Mouse (Mus musculus): ENCODE measurements around the gene Syne1. TPM values are rescaled to one million over a fixed set of nuclear protein-coding genes. Genes with fewer than 3 reads are reported as not detected.

The Syne1 gene
- total RNA-seq, 1 experiment: 7.1 TPM

- no peak for DNase-seq (ENCODE audit: low read depth, low spot score)
- TF ChIP-seq ZNF384 (IDR thresholded peaks at IDR 0.05; ENCODE audit: low read depth, low read length) (no peak), CHD2 (IDR thresholded peaks at IDR 0.05; ENCODE audit: low read depth, low read length) (no peak), ZC3H11A (IDR thresholded peaks at IDR 0.05; ENCODE audit: borderline replicate concordance, low read depth, low read length) (no peak), HCFC1 (IDR thresholded peaks at IDR 0.05; ENCODE audit: borderline replicate concordance, insufficient read depth, low read length) (no peak), MAFK (IDR thresholded peaks at IDR 0.05; ENCODE audit: insufficient read depth, low read depth, low read length) (no peak)
- H3K36me3 ChIP-seq (ENCODE audit: control insufficient read depth, insufficient read depth, low read length, poor library complexity, severe bottlenecking): no peaks in the 10 kb centered on the region
- H3K4me3 ChIP-seq (ENCODE audit: insufficient read depth in 1 of 2, low read depth in 1 of 2, low read length in 2 of 2, poor library complexity in 1 of 2, severe bottlenecking in 1 of 2): no peak overlapping the region
- no peaks in the 10 kb centered on the region for H3K9me3 ChIP-seq (ENCODE audit: control insufficient read depth, insufficient read depth, low read depth, low read length)
- H3K27ac ChIP-seq (ENCODE audit: insufficient read depth, low read depth, low read length, poor library complexity, severe bottlenecking): no peak overlapping the region
- no peak overlapping the region for H3K9ac ChIP-seq (ENCODE audit: insufficient read depth, low read depth, low read length, poor library complexity, severe bottlenecking)
- no peaks in the 10 kb centered on the region for H3K4me1 ChIP-seq (ENCODE audit: control insufficient read depth in 2 of 2, insufficient read depth in 2 of 2, low read length in 2 of 2, poor library complexity in 1 of 2)
- in situ Hi-C loops (cut with MboI; ENCODE audit: low sequenced_read_pairs in 2 of 2, unreplicated experiment in 2 of 2): no loop called here
Measured at GRCm38 (mm10) chr10:5234721-5235501, 316.4 kb downstream of the Syne1 start.

GRCm38 (mm10) chr10:5229129-5229528, 322.2 kb downstream of the Syne1 start:
- Histone ChIP-seq H3K27ac (ENCODE audit: insufficient read depth, low read depth, low read length, poor library complexity, severe bottlenecking) (no peak overlapping the region), H3K36me3 (ENCODE audit: control insufficient read depth, insufficient read depth, low read length, poor library complexity, severe bottlenecking) (no peaks in the 10 kb centered on the region), H3K9me3 (ENCODE audit: control insufficient read depth, insufficient read depth, low read depth, low read length) (no peaks in the 10 kb centered on the region), H3K9ac (ENCODE audit: insufficient read depth, low read depth, low read length, poor library complexity, severe bottlenecking) (no peak overlapping the region), H3K4me1 (ENCODE audit: control insufficient read depth in 2 of 2, insufficient read depth in 2 of 2, low read length in 2 of 2, poor library complexity in 1 of 2) (no peaks in the 10 kb centered on the region), H3K4me3 (ENCODE audit: insufficient read depth in 1 of 2, low read depth in 1 of 2, low read length in 2 of 2, poor library complexity in 1 of 2, severe bottlenecking in 1 of 2) (no peak overlapping the region)
- TF ChIP-seq ZC3H11A (IDR thresholded peaks at IDR 0.05; ENCODE audit: borderline replicate concordance, low read depth, low read length) (no peak), CHD2 (IDR thresholded peaks at IDR 0.05; ENCODE audit: low read depth, low read length) (no peak), ZNF384 (IDR thresholded peaks at IDR 0.05; ENCODE audit: low read depth, low read length) (no peak), HCFC1 (IDR thresholded peaks at IDR 0.05; ENCODE audit: borderline replicate concordance, insufficient read depth, low read length) (no peak), MAFK (IDR thresholded peaks at IDR 0.05; ENCODE audit: insufficient read depth, low read depth, low read length) (no peak)
- in situ Hi-C loops (cut with MboI; ENCODE audit: low sequenced_read_pairs in 2 of 2, unreplicated experiment in 2 of 2): no loop called here
- DNase-seq (ENCODE audit: low read depth, low spot score): no peak

- in situ Hi-C loops (cut with MboI; ENCODE audit: low sequenced_read_pairs in 2 of 2, unreplicated experiment in 2 of 2): no loop called here
- TF ChIP-seq HCFC1 (IDR thresholded peaks at IDR 0.05; ENCODE audit: borderline replicate concordance, insufficient read depth, low read length): no peak
- no peak for TF ChIP-seq CHD2 (IDR thresholded peaks at IDR 0.05; ENCODE audit: low read depth, low read length)
- no peak for TF ChIP-seq ZC3H11A (IDR thresholded peaks at IDR 0.05; ENCODE audit: borderline replicate concordance, low read depth, low read length)
- no peak for TF ChIP-seq MAFK (IDR thresholded peaks at IDR 0.05; ENCODE audit: insufficient read depth, low read depth, low read length)
- TF ChIP-seq ZNF384 (IDR thresholded peaks at IDR 0.05; ENCODE audit: low read depth, low read length): no peak
- Histone ChIP-seq H3K4me3 (ENCODE audit: insufficient read depth in 1 of 2, low read depth in 1 of 2, low read length in 2 of 2, poor library complexity in 1 of 2, severe bottlenecking in 1 of 2) (no peak overlapping the region), H3K9me3 (ENCODE audit: control insufficient read depth, insufficient read depth, low read depth, low read length) (no peaks in the 10 kb centered on the region), H3K27ac (ENCODE audit: insufficient read depth, low read depth, low read length, poor library complexity, severe bottlenecking) (no peak overlapping the region), H3K36me3 (ENCODE audit: control insufficient read depth, insufficient read depth, low read length, poor library complexity, severe bottlenecking) (no peaks in the 10 kb centered on the region), H3K9ac (ENCODE audit: insufficient read depth, low read depth, low read length, poor library complexity, severe bottlenecking) (no peak overlapping the region), H3K4me1 (ENCODE audit: control insufficient read depth in 2 of 2, insufficient read depth in 2 of 2, low read length in 2 of 2, poor library complexity in 1 of 2) (no peaks in the 10 kb centered on the region)
- DNase-seq (ENCODE audit: low read depth, low spot score): no peak
Measured at GRCm38 (mm10) chr10:5227395-5228076, 323.7 kb downstream of the Syne1 start.

- in situ Hi-C loops (cut with MboI; ENCODE audit: low sequenced_read_pairs in 2 of 2, unreplicated experiment in 2 of 2): no loop called here
- Histone ChIP-seq H3K4me3 (ENCODE audit: insufficient read depth in 1 of 2, low read depth in 1 of 2, low read length in 2 of 2, poor library complexity in 1 of 2, severe bottlenecking in 1 of 2) (no peak overlapping the region), H3K4me1 (ENCODE audit: control insufficient read depth in 2 of 2, insufficient read depth in 2 of 2, low read length in 2 of 2, poor library complexity in 1 of 2) (peaks cover 0 to 2% of the 10 kb centered on the region in 2 experiments; a peak in 1 of 4 replicates), H3K27ac (ENCODE audit: insufficient read depth, low read depth, low read length, poor library complexity, severe bottlenecking) (no peak overlapping the region), H3K9me3 (ENCODE audit: control insufficient read depth, insufficient read depth, low read depth, low read length) (no peaks in the 10 kb centered on the region), H3K9ac (ENCODE audit: insufficient read depth, low read depth, low read length, poor library complexity, severe bottlenecking) (no peak overlapping the region), H3K36me3 (ENCODE audit: control insufficient read depth, insufficient read depth, low read length, poor library complexity, severe bottlenecking) (no peaks in the 10 kb centered on the region)
- no peak for DNase-seq (ENCODE audit: low read depth, low spot score)
- TF ChIP-seq CHD2 (IDR thresholded peaks at IDR 0.05; ENCODE audit: low read depth, low read length): peak; percentile 56; the same call in 1 of the 2 replicates
- TF ChIP-seq ZC3H11A (IDR thresholded peaks at IDR 0.05; ENCODE audit: borderline replicate concordance, low read depth, low read length): no peak
- TF ChIP-seq ZNF384 (IDR thresholded peaks at IDR 0.05; ENCODE audit: low read depth, low read length): no peak
- no peak for TF ChIP-seq HCFC1 (IDR thresholded peaks at IDR 0.05; ENCODE audit: borderline replicate concordance, insufficient read depth, low read length)
Measured at GRCm38 (mm10) chr10:5215943-5216342, 335.3 kb downstream of the Syne1 start.
